Mouse (Mus musculus): ENCODE measurements around the gene Sars. TPM values are rescaled to one million over a fixed set of nuclear protein-coding genes. Genes with fewer than 3 reads are reported as not detected.

The Sars gene
- polyA plus RNA-seq, 1 experiment from 2014 or later: 216 TPM

DNA sequence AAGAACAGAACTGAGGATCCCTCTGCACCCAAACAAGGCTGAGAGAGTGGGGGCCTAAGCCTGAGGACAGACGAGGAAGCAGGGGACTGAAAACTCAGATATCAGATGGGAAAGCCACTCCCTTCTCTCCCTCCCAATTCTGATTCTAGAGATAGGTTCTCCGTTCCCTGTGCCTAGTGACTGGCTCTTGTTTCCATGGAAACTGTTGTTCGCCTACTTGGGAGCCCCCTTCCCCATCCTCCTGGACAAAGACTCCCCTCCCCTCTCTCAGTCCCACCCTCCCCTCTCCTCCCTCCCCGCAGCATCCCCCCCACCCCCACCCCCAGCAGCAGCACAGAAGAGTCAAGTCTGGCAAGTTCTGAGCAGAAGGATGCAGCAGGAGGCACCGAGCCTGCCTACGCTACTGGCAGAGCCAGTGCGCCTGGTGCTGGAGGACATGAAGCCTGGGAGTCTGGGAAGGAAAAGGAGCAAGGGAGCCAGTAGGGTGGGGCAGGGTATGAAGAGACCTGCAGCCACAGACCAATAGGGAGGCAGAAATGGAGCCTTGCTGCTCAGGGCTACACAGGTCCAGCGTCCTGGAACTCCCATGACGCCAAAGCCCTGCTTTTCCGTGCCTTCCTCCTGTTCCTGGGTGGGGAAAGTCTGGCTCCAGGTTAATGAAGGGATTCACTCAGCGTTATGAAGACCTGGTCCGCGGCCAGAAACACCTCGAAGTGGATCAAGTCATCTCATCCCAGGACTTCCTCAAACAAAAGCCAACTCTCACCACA lies 39.3 kb downstream of the Sars start:
- peaks cover 35% of the 10 kb centered on the region for H3K36me3 ChIP-seq (ENCODE audit: control insufficient read depth, insufficient read depth, low read length)
- peak overlapping the region; percentile 36 for H3K4me2 ChIP-seq (ENCODE audit: low read length)
- H3K27me3 ChIP-seq (replicated peaks; ENCODE audit: control insufficient read depth, insufficient read depth, low read length): no peaks in the 10 kb centered on the region
- H3K4me3 ChIP-seq (ENCODE audit: low read length): no peak overlapping the region
- WGBS: 16% methylated on average over 14 of the region's 14 CpGs
- no peak for ATAC-seq
- H3K9ac ChIP-seq (ENCODE audit: low read depth, low read length): peak overlapping the region; percentile 47
- H3K4me1 ChIP-seq (ENCODE audit: control insufficient read depth, insufficient read depth, low read depth, low read length): peaks cover 51% of the 10 kb centered on the region
- no peaks in the 10 kb centered on the region for H3K9me3 ChIP-seq (ENCODE audit: control insufficient read depth, low read length)
- peak overlapping the region; percentile 70 for H3K27ac ChIP-seq (ENCODE audit: low read depth, low read length)

DNA sequence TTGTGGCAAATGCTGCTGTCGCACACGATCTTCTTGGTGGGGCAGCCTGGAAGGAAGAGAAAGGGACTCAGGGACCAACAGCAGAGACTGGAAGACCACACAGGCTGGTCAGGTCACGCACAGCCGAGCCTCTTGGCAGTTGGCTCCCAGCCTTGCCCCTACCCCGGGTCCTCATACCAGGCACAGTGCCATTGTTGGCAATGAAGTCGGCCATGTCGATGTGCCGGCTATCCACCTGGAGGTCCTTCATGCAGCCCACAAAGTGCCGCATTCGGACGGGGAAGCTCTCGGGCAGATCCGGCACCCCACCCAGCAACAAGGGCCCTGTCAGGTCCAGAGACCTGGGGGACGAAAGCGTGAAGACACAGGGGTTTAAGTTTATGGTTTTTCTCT lies 42.5 kb downstream of the Sars start:
- H3K4me1 ChIP-seq (ENCODE audit: control insufficient read depth, insufficient read depth, low read depth, low read length): peaks cover 35% of the 10 kb centered on the region
- H3K4me2 ChIP-seq (ENCODE audit: low read length): no peak overlapping the region
- H3K9me3 ChIP-seq (ENCODE audit: control insufficient read depth, low read length): no peaks in the 10 kb centered on the region
- H3K36me3 ChIP-seq (ENCODE audit: control insufficient read depth, insufficient read depth, low read length): peaks cover 65% of the 10 kb centered on the region
- ATAC-seq: peak; percentile 2; the same call in 1 of the 2 replicates
- H3K27me3 ChIP-seq (replicated peaks; ENCODE audit: control insufficient read depth, insufficient read depth, low read length): no peaks in the 10 kb centered on the region
- H3K27ac ChIP-seq (ENCODE audit: low read depth, low read length): peak overlapping the region; percentile 78; the same call in 1 of the 2 replicates
- no peak overlapping the region for H3K4me3 ChIP-seq (ENCODE audit: low read length)
- peak overlapping the region; percentile 27; the same call in 1 of the 2 replicates for H3K9ac ChIP-seq (ENCODE audit: low read depth, low read length)
- WGBS: 65% methylated on average over 15 of the region's 15 CpGs

DNA sequence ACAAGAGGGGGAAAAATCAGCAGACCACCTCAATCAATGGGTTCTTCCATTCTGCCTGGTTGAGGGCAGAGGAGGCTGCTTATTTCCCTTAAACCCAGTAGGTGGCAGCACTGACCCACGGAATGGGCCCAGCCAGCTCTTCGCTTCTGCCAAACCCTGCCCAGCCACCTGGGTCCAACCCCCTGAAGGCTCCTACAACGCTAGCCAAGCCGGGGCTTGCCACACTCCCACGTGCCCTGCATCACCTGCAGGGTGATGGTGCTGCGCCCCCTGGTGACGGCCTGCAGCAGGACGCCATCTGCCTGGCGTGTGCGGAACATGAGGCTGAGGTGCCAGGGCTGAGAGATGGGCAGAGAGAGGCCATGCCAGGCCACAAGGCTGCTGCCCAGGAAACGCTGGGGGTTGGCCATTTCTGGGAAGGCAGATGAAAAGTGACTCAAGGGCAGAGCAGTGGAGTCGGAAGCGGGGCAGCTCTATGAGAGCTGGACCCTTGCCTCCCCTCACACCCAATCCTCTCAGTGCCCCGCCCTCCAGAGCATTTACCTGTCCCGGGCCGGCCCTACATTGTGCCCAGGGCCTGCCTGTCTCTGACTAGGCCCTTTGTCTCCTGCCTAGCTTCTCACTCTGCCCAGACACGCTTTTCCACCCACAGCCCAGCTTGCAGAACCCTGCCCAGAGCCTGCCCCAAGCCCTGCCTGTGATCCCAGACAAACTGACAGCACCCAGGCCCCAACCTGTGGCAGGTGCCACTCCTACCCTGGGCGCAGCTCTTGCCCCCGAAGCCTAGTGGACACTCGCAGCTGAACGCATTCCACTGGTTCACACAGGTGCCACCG lies 43.1 kb downstream of the Sars start:
- H3K9me3 ChIP-seq (ENCODE audit: control insufficient read depth, low read length): no peaks in the 10 kb centered on the region
- peak overlapping the region; percentile 27 for H3K9ac ChIP-seq (ENCODE audit: low read depth, low read length)
- H3K4me1 ChIP-seq (ENCODE audit: control insufficient read depth, insufficient read depth, low read depth, low read length): peaks cover 34% of the 10 kb centered on the region
- H3K27me3 ChIP-seq (replicated peaks; ENCODE audit: control insufficient read depth, insufficient read depth, low read length): no peaks in the 10 kb centered on the region
- H3K4me2 ChIP-seq (ENCODE audit: low read length): peak overlapping the region; percentile 31
- peaks cover 69% of the 10 kb centered on the region for H3K36me3 ChIP-seq (ENCODE audit: control insufficient read depth, insufficient read depth, low read length)
- 33% methylated on average over 22 of the region's 22 CpGs for WGBS
- no peak overlapping the region; the same call in 1 of the 2 replicates for H3K4me3 ChIP-seq (ENCODE audit: low read length)
- peak; percentile 87 for ATAC-seq
- H3K27ac ChIP-seq (ENCODE audit: low read depth, low read length): peak overlapping the region; percentile 78

DNA sequence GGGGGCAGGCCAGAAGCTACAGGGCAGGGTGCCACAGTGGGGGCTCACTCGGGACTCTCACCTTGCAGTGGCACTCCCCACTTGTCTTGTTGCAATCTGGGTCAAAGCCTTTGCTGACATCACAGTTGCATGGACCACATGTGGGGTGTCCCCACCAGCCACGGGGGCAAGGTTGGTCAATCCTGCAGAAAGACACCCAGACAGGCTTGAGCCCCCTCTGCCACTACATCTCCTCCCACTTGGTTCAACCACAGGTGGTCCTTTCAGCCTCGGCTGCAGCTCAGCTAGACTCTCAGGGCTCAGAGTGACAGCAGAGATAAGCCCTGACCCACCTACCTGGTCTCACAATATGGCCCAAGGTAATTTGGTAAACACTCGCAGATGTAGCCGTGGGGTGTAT lies 44.6 kb downstream of the Sars start:
- H3K4me1 ChIP-seq (ENCODE audit: control insufficient read depth, insufficient read depth, low read depth, low read length): peaks cover 19% of the 10 kb centered on the region
- H3K9ac ChIP-seq (ENCODE audit: low read depth, low read length): no peak overlapping the region
- 85% methylated on average over 5 of the region's 5 CpGs for WGBS
- no peaks in the 10 kb centered on the region for H3K9me3 ChIP-seq (ENCODE audit: control insufficient read depth, low read length)
- H3K27ac ChIP-seq (ENCODE audit: low read depth, low read length): no peak overlapping the region
- no peak overlapping the region for H3K4me3 ChIP-seq (ENCODE audit: low read length)
- no peak overlapping the region for H3K4me2 ChIP-seq (ENCODE audit: low read length)
- ATAC-seq: no peak
- H3K27me3 ChIP-seq (replicated peaks; ENCODE audit: control insufficient read depth, insufficient read depth, low read length): no peaks in the 10 kb centered on the region
- H3K36me3 ChIP-seq (ENCODE audit: control insufficient read depth, insufficient read depth, low read length): peaks cover 74% of the 10 kb centered on the region

DNA sequence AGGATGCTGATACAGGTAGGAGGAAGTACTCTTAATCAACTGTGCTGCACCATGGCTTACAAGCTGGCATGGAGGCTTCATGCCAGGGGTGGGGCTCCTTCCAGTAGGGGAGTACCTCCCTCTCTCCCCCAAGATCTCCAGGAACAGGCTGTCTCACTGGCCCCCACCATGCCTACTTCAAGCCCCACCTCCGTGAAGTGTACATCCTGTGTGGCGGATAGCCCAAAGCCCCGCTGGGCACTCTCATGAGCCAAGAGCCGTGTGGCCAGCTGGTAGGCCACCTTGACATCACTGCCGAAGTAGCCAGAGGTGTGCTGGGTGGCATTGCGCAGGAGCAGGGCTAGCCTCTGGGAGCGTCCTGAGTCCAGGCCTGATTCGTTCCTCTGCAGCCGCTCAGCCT lies 46.7 kb downstream of the Sars start:
- Histone ChIP-seq H3K4me2 (ENCODE audit: low read length) (no peak overlapping the region), H3K9me3 (ENCODE audit: control insufficient read depth, low read length) (no peaks in the 10 kb centered on the region), H3K4me1 (ENCODE audit: control insufficient read depth, insufficient read depth, low read depth, low read length) (peaks cover 15% of the 10 kb centered on the region), H3K4me3 (ENCODE audit: low read length) (no peak overlapping the region), H3K27ac (ENCODE audit: low read depth, low read length) (no peak overlapping the region), H3K36me3 (ENCODE audit: control insufficient read depth, insufficient read depth, low read length) (peaks cover 73% of the 10 kb centered on the region), H3K9ac (ENCODE audit: low read depth, low read length) (no peak overlapping the region), H3K27me3 (replicated peaks; ENCODE audit: control insufficient read depth, insufficient read depth, low read length) (no peaks in the 10 kb centered on the region)
- no peak for ATAC-seq
- 87% methylated on average over 9 of the region's 9 CpGs for WGBS

DNA sequence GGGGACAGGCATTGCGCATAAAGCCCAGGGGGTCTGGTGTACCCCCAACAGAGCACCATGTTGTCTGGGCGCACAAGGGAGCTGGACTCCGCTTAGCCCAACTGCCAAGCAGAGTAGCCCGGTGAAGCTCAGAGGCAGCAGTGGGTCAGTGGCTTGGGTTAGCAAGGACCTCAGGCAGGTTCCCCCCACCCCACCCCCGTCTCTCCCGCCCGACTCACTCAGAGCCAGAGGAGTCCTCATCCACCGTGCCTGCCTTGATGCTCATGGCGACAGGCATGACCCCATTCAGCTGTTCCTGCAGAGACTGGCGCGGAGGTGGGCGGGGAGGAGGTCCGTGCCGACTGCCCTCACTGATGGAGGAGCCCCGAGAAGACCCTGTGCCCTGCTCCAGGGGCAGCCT lies 52.2 kb downstream of the Sars start:
- Histone ChIP-seq H3K4me1 (ENCODE audit: control insufficient read depth, insufficient read depth, low read depth, low read length) (peaks cover 2% of the 10 kb centered on the region; the same call in 1 of the 2 replicates), H3K36me3 (ENCODE audit: control insufficient read depth, insufficient read depth, low read length) (peaks cover 34% of the 10 kb centered on the region), H3K27me3 (replicated peaks; ENCODE audit: control insufficient read depth, insufficient read depth, low read length) (no peaks in the 10 kb centered on the region), H3K27ac (ENCODE audit: low read depth, low read length) (no peak overlapping the region), H3K9ac (ENCODE audit: low read depth, low read length) (no peak overlapping the region), H3K4me2 (ENCODE audit: low read length) (no peak overlapping the region), H3K4me3 (ENCODE audit: low read length) (no peak overlapping the region), H3K9me3 (ENCODE audit: control insufficient read depth, low read length) (no peaks in the 10 kb centered on the region)
- ATAC-seq: no peak
- WGBS: 44% methylated on average over 15 of the region's 15 CpGs

DNA sequence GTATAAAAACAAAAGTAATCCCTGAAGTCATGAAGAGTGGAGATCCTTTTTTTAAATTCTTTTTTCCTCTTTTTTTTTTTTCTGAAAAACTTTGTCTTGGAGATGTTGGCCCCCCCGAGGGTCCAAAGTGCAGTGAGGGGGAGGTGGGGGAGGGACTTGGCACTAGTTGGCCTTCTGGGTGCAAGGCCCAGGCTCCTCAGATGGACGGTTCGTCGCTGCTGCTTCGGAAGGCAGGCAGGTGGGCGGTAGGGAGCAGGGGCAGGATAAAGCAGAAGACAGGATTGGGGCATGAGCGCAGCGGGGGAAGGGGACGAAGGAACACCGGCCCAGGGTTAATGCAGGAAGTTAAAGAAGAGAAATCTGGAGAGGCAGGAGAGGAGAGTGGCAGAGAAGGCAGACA lies 52.7 kb downstream of the Sars start:
- 24% methylated on average over 10 of the region's 10 CpGs for WGBS
- Histone ChIP-seq H3K27me3 (replicated peaks; ENCODE audit: control insufficient read depth, insufficient read depth, low read length) (no peaks in the 10 kb centered on the region), H3K4me1 (ENCODE audit: control insufficient read depth, insufficient read depth, low read depth, low read length) (peaks cover 2% of the 10 kb centered on the region; the same call in 1 of the 2 replicates), H3K4me2 (ENCODE audit: low read length) (no peak overlapping the region), H3K9me3 (ENCODE audit: control insufficient read depth, low read length) (no peaks in the 10 kb centered on the region), H3K9ac (ENCODE audit: low read depth, low read length) (no peak overlapping the region), H3K4me3 (ENCODE audit: low read length) (no peak overlapping the region), H3K27ac (ENCODE audit: low read depth, low read length) (no peak overlapping the region), H3K36me3 (ENCODE audit: control insufficient read depth, insufficient read depth, low read length) (peaks cover 29% of the 10 kb centered on the region)
- no peak for ATAC-seq

DNA sequence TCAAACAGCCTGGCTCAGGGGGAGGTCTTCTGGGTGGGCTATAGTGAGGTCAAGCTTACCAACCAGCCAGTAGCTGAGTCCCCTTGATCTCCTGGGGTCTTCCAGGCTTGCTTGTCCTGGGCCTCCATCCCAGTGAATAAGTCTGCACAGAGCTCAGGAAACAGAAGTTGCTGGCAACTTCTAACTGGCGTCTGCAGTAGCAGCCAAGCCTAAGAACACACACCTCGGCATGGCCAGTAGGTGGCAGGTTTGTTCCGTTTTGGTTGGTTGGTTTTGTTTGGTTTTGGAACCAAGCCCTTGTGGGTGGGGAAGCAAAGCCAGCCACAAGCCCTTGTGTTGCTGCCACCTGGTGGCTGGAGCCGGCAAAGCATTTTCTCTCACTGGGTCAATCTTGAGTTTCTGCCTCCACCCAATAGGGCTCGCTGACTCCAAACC lies 55.9 kb downstream of the Sars start:
- H3K4me2 ChIP-seq (ENCODE audit: low read length): no peak overlapping the region
- no peak overlapping the region for H3K9ac ChIP-seq (ENCODE audit: low read depth, low read length)
- peaks cover 5% of the 10 kb centered on the region; the same call in 1 of the 2 replicates for H3K36me3 ChIP-seq (ENCODE audit: control insufficient read depth, insufficient read depth, low read length)
- 2% methylated on average over 5 of the region's 5 CpGs for WGBS
- H3K9me3 ChIP-seq (ENCODE audit: control insufficient read depth, low read length): no peaks in the 10 kb centered on the region
- peaks cover 4% of the 10 kb centered on the region; the same call in 1 of the 2 replicates for H3K4me1 ChIP-seq (ENCODE audit: control insufficient read depth, insufficient read depth, low read depth, low read length)
- no peak overlapping the region for H3K27ac ChIP-seq (ENCODE audit: low read depth, low read length)
- no peaks in the 10 kb centered on the region for H3K27me3 ChIP-seq (replicated peaks; ENCODE audit: control insufficient read depth, insufficient read depth, low read length)
- no peak overlapping the region for H3K4me3 ChIP-seq (ENCODE audit: low read length)
- peak; percentile 83 for ATAC-seq

DNA sequence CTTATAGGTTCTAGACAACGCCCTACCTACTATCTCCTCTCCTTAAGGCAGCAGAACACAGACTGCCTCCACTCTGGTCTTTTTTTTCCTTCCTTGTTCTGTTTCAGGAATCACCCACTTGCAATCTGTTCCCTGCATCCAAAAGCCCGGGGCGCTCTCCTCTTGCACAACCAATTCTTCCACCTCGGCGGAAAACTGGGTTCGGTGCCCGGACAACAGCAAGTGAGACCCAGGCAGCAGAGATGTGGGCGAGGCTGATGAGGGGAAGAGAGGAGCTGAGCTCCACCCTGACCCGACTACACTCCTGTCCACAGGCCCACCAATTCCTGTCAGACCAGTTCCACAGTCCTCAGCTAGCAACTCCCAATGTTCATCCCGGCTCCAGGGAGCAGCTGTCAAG lies 58.8 kb downstream of the Sars start:
- no peak overlapping the region for H3K4me2 ChIP-seq (ENCODE audit: low read length)
- no peak for ATAC-seq
- H3K9ac ChIP-seq (ENCODE audit: low read depth, low read length): no peak overlapping the region
- peaks cover 10% of the 10 kb centered on the region; the same call in 1 of the 2 replicates for H3K4me1 ChIP-seq (ENCODE audit: control insufficient read depth, insufficient read depth, low read depth, low read length)
- H3K36me3 ChIP-seq (ENCODE audit: control insufficient read depth, insufficient read depth, low read length): no peaks in the 10 kb centered on the region
- H3K9me3 ChIP-seq (ENCODE audit: control insufficient read depth, low read length): no peaks in the 10 kb centered on the region
- 90% methylated on average over 10 of the region's 10 CpGs for WGBS
- no peaks in the 10 kb centered on the region for H3K27me3 ChIP-seq (replicated peaks; ENCODE audit: control insufficient read depth, insufficient read depth, low read length)
- no peak overlapping the region for H3K4me3 ChIP-seq (ENCODE audit: low read length)
- no peak overlapping the region for H3K27ac ChIP-seq (ENCODE audit: low read depth, low read length)
